Mouse (Mus musculus): ENCODE measurements around the gene Ugt1a9.
"Not testable (repeated sequence)": the region's sequence is repeated elsewhere in the genome, so short reads cannot be mapped to it uniquely, and the experiment has no call there.

Ugt1a9 gene

DNA sequence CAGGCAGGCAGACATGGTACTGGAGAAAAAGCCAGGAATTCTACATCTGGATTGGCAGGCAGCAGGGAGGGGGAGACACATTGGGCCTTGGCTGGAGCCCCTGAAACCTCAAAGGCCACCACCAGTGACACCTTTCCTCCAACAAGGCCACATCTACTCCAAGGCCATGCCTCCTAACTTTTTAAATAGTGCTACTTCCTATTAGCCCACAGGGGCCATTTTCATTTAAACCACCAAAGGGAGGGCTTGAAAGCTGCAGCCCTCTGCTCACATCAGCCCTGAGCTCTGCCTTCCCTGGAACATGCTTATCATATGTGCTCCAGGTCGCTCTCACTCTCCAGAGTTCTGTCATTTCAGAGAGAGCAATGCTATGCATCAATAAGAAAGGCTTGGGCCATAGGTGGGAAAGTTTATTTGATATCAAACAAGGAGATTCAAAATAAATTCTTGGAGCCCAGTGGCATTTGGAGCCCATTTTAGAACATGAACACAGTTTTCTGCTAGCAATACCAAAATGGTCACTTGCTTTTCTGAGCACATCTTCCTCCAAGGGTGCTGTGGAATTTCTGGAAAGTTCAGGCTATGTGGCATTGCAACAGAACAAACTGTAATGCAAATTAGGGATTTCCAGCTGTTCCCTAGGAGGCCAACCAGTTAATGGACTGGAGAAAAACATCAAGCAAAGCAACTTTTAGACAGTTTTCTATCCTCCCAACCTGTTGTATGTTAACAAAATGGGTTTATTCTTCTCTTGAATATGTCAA, 34.2 kb downstream of the Ugt1a9 start:
- ATAC-seq (ENCODE audit: insufficient number of reproducible peaks, low FRiP score, low TSS enrichment) = no peak

DNA sequence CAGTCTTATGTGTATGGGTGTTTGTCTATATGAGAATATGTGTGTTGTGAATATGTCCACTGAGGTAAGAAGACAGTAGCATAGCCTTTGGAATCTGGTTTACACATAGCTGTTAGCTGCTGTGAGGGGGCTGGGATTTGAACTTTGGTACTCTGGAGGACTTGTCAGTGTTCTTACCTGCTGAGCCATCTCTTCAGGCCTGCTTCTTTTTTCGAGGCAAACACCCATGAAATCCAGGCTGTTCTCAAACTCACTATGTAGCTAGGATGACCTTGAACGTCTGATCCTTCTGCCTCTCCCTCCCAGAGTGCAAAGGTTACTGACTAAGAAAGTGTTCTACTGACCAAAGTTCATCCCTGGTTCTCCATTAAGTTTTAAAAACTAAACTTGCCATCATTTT, 35.1 kb downstream of the Ugt1a9 start:
- ATAC-seq (ENCODE audit: insufficient number of reproducible peaks, low FRiP score, low TSS enrichment) = no peak

DNA sequence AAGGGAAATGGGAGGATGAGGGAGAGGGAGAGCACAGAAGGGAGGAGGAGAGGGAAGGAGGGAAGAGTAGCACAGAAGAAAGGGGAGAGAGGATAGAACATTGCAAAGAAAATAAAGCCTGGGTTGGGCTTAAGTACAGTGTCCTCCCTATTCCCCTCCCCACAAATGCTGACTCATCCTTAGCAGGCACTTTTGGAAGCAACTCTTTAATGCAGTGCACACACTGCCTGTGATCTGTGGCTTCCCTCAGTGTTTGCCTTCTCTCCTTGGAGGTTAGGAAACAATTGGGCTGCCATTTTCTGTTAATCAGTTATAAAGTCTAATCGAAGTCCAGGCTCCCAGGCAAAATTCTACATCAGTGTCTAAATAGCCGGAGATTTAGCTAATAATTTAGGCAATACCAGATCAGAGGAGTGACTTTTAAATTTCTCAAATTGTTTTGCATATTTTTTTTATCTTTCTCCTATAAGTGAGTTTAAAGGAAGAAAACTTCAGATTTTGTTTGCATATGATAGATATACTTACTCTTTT, 38.5 kb downstream of the Ugt1a9 start:
- not testable (repeated sequence) for ATAC-seq (ENCODE audit: insufficient number of reproducible peaks, low FRiP score, low TSS enrichment)

DNA sequence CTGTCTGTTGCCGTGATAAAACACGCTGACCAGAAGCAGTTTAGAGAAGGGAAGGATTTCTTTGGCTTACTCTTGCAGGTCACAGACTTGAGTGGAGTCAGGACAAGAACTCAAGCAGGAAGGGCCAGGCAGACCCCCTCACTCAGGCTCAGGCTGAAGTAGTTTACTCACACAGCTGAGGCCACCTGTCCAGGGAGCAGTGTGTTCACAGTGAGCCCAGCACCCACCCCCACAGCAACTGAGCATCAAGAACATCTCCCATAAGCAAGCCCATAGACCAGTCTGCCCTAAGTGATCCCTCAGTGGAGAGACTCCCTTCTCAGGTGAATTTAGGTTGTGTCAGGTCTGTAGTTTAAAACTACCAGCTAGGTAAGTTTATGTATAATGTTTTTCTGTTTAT, 39.0 kb downstream of the Ugt1a9 start:
- ATAC-seq (ENCODE audit: insufficient number of reproducible peaks, low FRiP score, low TSS enrichment) = not testable (repeated sequence)

DNA sequence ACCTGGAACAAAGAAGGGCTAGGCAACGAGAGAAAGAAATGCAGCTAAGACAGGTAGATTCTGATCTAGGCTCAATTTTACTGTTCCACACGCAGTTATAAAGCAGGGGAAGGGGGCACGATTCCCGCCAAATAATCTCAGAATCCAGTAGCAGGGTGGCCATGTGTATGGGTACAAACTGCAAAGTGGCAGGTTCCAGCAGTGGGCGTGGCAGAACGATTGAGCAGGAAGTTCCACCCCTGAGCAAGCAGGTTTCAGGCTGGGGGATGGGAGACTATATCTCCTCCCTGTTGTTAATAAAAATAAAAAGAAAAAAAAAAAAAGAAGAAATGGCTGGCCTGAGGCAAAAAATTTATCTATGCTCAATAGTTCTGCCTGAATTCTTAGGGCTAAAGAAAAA, 42.2 kb downstream of the Ugt1a9 start:
- ATAC-seq (ENCODE audit: insufficient number of reproducible peaks, low FRiP score, low TSS enrichment) = not testable (repeated sequence)

DNA sequence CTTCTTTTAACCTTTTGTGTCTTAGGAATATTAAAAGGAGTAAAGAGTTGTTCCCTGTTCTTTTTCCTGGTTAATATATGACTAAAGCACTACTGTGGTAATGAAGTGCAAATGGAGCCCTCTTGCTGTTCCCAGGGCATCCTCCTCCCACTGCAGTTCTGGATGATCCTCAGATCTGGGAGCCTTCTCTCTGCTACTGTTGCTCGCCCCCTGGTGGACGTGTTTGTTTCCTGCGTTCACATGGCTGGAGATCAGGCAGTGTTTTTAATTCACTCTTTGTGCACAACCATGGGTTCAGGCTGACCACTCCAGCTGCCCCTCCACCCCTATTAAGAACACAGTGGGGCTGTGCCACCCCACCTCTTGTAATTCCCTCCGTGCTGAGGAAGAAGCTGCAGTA, 50.0 kb downstream of the Ugt1a9 start:
- ATAC-seq (ENCODE audit: insufficient number of reproducible peaks, low FRiP score, low TSS enrichment) = peak; percentile 56

DNA sequence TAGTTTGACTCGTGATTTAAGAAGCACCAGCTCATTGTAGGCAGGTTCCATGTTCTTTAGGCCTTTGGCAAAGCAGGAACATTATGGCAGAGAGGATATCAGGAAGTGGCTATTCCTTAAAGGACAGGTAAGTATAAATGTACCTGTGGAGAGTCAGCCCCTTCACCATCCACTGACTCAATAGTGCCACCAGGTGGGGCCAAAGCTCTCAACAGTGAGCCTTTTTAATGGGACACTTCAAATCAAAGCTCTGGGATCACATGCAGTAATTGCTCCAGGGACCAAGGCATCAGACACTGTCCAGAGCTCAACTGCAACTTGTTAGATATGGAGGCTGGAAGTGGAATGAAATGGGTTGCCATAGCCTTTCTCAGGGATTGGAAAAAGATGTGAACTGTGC, 50.9 kb downstream of the Ugt1a9 start:
- not testable (repeated sequence) for ATAC-seq (ENCODE audit: insufficient number of reproducible peaks, low FRiP score, low TSS enrichment)

DNA sequence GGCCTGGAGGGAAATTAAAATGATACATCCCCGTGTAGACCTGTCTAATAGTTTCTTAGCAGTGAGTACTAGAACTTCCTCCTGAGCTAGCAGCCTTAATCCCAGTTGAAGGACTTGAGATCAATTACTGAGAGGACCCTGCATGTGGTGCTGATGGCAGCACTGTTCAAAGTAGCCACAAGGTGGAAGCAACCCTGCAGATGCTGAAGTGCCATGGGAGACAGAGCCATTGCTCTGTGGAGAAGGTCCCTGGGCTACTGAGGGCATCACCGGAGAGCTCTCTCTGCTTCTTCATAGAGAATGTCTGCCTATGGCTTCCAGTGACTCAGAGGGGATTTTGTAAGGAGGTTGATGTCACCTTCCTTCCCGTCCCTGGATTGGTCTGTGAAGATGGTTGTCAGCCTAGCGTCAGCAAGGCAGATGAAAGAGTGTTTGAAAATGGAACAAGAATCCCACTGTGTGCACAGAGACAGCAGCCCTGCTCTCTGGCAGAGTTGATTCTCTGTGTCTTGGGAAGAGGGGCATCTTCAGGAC, 55.3 kb downstream of the Ugt1a9 start:
- not testable (repeated sequence) for ATAC-seq (ENCODE audit: insufficient number of reproducible peaks, low FRiP score, low TSS enrichment)

DNA sequence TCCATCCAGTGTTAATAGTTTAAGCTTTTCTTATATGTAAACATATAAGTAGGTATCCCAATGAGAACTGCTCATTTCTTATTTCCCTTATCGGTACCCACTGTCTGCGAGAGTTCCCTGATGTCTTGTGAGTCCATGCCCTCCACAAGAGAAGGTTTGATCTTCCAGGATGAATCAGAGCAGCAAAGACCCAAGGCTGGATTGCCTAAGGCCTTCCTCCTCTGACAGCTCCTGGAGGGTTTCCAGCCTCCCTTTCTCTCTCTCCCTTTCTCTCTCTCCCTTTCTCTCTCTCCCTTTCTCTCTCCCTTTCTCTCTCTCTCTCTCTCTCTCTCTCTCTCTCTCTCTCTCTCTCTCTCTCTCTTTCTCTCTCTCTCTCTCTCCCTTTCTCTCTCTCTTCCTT, 58.5 kb downstream of the Ugt1a9 start:
- ATAC-seq (ENCODE audit: insufficient number of reproducible peaks, low FRiP score, low TSS enrichment) = not testable (repeated sequence)

DNA sequence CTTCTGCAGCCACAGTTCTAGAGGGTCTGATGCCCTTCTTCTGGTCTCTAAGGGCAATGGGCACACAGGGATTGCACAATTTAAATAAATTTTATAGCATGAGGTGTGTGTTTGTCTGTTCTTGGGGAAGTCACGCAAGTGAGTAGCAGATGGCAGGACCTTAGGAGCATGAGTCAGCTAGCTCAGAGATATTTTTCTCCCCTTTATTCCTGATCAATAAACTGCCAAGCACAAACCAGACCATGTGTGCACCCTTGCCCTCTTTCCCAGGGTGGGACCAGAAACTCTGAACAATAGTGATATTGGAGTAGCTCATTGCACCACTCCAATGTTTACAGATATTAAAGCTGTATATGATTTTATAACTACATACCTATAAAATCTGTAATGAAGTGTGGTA, 59.6 kb downstream of the Ugt1a9 start:
- not testable (repeated sequence) for ATAC-seq (ENCODE audit: insufficient number of reproducible peaks, low FRiP score, low TSS enrichment)

DNA sequence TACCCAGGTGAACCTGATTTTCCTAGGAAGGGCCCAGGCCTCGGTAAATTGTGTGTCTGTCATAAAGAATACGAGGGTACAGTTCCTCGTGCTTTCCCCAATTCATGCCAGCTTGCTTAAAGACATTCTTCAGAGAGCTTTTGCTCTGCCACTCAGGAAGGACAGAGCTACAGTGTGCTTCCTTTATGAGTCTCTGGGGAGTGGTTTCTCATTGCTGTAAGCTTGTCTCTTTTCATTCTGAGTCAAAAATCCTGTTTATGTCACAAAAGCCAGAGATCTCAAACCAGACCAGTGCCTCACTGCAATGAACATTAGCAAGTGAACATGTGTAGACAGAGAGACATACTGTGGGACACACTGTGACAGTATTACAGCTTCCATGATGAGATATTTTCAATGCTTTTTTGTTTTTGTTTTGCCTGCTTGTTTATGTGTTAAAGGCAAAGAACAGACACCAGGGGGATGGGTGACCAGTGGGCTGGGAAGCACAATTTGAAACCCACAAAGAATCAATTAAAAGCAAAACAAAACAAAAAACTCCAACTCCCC, 63.4 kb downstream of the Ugt1a9 start:
- no peak for ATAC-seq (ENCODE audit: insufficient number of reproducible peaks, low FRiP score, low TSS enrichment)

DNA sequence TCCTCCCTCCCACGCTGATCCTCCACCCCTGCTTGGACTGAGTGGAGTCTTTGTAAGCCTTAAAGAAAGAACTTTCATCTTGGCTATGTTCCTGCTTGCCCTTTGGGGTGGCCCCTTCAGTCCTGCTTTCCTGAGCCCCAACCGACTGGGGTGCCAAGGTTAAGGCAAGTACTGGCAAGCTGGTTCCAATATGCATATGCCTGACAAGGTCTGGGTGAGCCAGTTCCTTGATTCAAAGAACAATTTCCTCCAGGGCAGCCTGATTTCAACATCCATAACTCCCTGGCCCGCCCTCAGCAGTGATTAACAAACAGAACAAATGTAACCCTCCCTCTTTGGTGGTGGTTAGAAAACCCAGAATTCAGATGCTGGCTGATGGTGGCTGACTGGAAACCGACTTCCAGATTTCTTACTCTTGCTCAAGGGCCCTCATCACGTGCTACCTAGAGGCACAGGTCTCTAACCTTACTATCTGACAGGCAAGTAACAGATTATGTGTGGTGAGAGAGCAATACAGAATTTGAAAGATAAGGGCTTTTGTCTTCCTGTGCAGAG, 63.9 kb downstream of the Ugt1a9 start, which contains the start of gene Ugt1a6a:
TSS of gene Ugt1a6a (plus strand) at position 353 of the 555 bp plus-strand sequence.
- not testable (repeated sequence) for ATAC-seq (ENCODE audit: insufficient number of reproducible peaks, low FRiP score, low TSS enrichment)

DNA sequence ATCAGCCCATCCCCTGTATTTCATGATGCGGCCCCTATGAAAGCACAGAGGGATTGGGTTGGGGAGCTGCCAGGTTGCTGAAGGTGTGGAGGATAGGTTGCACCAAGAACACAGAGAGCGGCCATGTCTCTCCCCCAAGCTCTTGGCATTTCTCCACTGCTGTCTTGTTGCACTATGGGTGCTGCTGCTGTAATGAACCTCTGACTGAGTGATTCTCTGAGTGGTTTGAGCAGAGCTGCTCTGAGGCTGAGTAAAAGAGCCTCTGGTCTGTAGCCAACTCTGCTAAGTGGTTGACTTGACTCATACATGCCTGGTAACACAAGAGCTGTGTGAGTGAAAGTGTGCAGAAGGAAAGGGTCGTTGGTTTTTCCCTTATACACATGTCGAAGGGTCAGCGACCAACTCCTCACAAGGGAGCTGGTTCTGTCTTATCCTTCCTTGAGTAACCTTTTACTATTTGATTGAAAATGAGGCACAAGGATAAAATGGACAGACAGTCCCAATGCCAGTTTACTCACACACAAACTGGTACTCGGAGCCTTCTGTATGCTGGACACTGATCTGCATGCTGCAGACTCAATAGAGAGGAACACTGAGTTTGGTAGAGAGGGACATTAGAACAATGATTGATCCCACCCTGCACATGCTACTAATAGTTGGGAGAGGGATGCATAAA, 64.8 kb downstream of the Ugt1a9 start:
- not testable (repeated sequence) for ATAC-seq (ENCODE audit: insufficient number of reproducible peaks, low FRiP score, low TSS enrichment)

DNA sequence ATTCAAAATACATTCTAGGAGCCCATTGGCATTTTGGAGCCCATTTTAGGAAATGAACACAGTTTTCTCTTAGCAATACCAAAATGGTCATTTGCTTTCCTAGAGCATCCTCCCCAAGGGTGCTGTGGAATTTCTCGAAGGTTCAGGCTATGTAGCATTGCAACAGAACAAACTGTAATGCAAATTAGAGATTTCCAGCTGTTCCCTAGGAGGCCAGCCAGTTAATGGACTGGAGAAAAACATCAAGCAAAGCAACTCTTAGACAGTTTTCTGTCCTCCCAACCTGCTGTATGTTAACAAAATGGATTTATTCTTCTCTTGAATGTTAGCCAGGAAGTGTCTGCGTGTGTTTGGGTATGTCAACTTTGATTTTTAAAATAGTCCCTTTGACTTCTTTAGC, 66.0 kb downstream of the Ugt1a9 start:
- no peak for ATAC-seq (ENCODE audit: insufficient number of reproducible peaks, low FRiP score, low TSS enrichment)

DNA sequence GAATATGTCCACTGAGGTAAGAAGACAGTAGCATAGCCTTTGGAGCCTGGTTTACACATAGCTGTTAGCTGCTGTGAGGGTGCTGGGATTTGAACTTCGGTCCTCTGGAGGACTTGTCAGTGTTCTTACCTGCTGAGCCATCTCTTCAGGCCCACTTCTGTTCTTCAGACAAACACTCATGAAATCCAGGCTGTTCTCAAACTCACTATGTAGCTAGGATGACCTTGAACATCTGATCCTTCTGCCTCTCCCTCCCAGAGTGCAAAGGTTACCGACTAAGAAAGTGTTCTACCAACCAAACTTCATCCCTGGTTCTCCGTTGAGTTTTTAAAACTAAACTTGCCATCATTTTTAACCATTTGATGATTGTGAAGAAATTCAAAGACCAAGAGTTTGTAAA, 66.7 kb downstream of the Ugt1a9 start:
- no peak for ATAC-seq (ENCODE audit: insufficient number of reproducible peaks, low FRiP score, low TSS enrichment)

DNA sequence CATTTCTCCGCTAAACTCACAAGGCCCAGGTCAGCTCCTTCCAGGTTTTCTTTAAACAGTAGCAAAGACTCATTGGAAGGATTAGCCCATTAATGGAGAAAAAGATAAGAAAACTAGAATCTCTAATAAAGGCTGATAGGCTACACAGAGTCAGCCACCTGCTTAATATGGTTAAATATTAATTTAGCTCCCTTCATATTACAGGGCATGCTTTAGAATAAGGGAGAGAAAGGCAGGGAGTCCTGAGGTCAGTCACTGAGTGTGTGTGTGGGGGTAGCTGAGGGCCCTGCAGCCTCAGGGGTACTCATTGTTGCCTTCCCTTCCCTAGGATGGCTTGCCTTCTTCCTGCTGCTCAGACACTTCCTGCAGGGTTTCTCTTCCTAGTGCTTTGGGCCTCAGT, 67.5 kb downstream of the Ugt1a9 start:
- ATAC-seq (ENCODE audit: insufficient number of reproducible peaks, low FRiP score, low TSS enrichment) = no peak

DNA sequence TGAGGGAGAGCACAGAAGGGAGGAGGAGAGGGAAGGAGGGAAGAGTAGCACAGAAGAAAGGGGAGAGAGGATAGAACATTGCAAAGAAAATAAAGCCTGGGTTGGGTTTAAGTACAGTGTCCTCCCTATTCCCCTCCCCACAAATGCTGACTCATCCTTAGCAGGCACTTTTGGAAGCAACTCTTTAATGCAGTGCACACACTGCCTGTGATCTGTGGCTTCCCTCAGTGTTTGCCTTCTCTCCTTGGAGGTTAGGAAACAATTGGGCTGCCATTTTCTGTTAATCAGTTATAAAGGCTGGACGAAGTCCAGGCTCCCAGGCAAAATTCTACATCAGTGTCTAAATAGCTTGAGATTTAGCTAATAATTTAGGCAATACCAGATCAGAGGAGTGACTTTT, 69.9 kb downstream of the Ugt1a9 start:
- ATAC-seq (ENCODE audit: insufficient number of reproducible peaks, low FRiP score, low TSS enrichment) = not testable (repeated sequence)

DNA sequence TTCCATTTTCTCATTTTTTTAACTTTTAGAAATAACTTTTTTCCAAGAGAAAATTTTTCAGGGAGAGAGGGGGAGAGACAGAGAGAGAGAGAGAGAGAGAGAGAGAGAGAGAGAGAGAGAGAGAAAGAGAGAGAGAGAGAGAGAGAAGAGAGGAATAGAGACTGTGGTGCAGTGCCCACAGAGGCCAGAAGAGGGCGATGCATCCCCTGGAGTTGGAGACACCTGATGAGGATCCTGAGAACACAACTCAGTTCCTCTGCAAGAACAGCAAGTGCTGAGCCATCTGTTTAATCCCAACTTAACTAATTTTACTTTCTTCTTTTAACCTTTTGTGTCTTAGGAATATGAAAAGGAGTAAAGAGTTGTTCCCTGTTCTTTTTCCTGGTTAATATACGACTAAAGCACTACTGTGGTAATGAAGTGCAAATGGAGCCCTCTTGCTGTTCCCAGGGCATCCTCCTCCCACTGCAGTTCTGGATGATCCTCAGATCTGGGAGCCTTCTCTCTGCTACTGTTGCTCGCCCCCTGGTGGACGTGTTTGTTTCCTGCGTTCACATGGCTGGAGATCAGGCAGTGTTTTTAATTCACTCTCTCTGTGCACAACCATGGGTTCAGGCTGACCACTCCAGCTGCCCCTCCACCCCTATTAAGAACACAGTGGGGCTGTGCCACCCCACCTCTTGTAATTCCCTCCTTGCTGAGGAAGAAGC, 73.5 kb downstream of the Ugt1a9 start:
- ATAC-seq (ENCODE audit: insufficient number of reproducible peaks, low FRiP score, low TSS enrichment) = peak; percentile 70

DNA sequence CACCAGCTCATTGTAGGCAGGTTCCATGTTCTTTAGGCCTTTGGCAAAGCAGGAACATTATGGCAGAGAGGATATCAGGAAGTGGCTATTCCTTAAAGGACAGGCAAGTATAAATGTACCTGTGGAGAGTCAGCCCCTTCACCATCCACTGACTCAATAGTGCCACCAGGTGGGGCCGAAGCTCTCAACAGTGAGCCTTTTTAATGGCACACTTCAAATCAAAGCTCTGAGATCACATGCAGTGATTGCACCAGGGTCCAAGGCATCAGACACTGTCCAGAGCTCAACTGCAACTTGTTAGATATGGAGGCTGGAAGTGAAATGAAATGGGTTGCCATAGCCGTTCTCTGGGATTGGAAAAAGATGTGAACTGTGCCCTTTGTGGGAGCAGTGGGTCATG, 74.7 kb downstream of the Ugt1a9 start:
- not testable (repeated sequence) for ATAC-seq (ENCODE audit: insufficient number of reproducible peaks, low FRiP score, low TSS enrichment)

DNA sequence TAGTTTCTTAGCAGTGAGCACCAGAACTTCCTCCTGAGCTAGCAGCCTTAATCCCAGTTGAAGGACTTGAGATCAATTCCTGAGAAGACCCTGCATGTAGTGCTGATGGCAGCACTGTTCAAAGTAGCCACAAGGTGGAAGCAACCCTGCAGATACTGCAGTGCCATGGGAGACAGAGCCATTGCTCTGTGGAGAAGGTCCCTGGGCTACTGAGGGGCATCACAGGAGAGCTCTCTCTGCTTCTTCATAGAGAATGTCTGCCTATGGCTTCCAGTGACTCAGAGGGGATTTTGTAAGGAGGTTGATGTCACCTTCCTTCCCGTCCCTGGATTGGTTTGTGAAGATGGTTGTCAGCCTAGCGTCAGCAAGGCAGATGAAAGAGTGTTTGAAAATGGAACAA, 79.5 kb downstream of the Ugt1a9 start:
- ATAC-seq (ENCODE audit: insufficient number of reproducible peaks, low FRiP score, low TSS enrichment) = not testable (repeated sequence)
